Mouse (Mus musculus) heart, adult 2 months (tissue): ENCODE data around the gene H1fx. TPM values are rescaled to one million over a fixed set of nuclear protein-coding genes. Genes with fewer than 3 reads are reported as not detected.

Experiments used
- DNase-seq, 2 experiments: peaks; one replicate each; pipeline ENCODE4 v3.0.0; 2021
- H3K27ac ChIP-seq: fragments of 200-600 bp; 2 replicates; pipeline ENCODE4 v1.8.1; 2022
- H3K27me3 ChIP-seq: fragments of 200-500 bp; 2 replicates; pipeline ENCODE4 v1.6.1; 2012; ENCODE audit warnings: mild to moderate bottlenecking, low read length, inconsistent platforms, mixed read lengths; ENCODE audit not compliant: control insufficient read depth, insufficient read depth
- H3K36me3 ChIP-seq: fragments of 200-500 bp; 2 replicates; pipeline ENCODE4 v1.6.1; 2012; ENCODE audit warnings: low read length, inconsistent platforms; ENCODE audit not compliant: control insufficient read depth, insufficient read depth
- H3K4me1 ChIP-seq: fragments of 200-500 bp; 2 replicates; pipeline ENCODE4 v1.6.1; 2011; ENCODE audit warnings: low read length; ENCODE audit not compliant: control insufficient read depth, insufficient read depth
- H3K4me3 ChIP-seq: fragments of 200-600 bp; 2 replicates; pipeline ENCODE4 v1.8.1; 2022
- H3K79me2 ChIP-seq: fragments of 200-500 bp; replicated peaks from 2 replicates; pipeline ENCODE4 v1.6.1; 2012; ENCODE audit warnings: mild to moderate bottlenecking, inconsistent platforms, low read length, moderate library complexity, mixed read lengths; ENCODE audit not compliant: control insufficient read depth, insufficient read depth
- H3K9ac ChIP-seq: fragments of 200-500 bp; 2 replicates; pipeline ENCODE4 v1.6.1; 2012; ENCODE audit warnings: low read depth, mild to moderate bottlenecking, control low read depth, inconsistent platforms, low read length, mixed read lengths
- CTCF ChIP-seq: fragments of 200-600 bp; IDR thresholded peaks from 2 replicates; pipeline ENCODE4 v1.8.1; 2022; ENCODE audit warnings: antibody characterized with exemption, mild to moderate bottlenecking, moderate library complexity
- EP300 ChIP-seq: fragments of 200-500 bp; IDR thresholded peaks from 2 replicates; pipeline ENCODE4 v1.6.1; 2011; ENCODE audit warnings: low read depth, low read length, control low read depth; ENCODE audit not compliant: insufficient read depth
- POLR2A ChIP-seq: fragments of 200-500 bp; IDR thresholded peaks from 2 replicates; pipeline ENCODE4 v1.6.1; 2011; ENCODE audit warnings: mild to moderate bottlenecking, low read depth, low read length, control low read depth; ENCODE audit not compliant: insufficient read depth
- WGBS: fragments of 180-500 bp; shearing (Covaris S2); methylation state at CpG from one replicate; pipeline ENCODE4 v1.1.7; 2018; 5-methylcytosine and 5-hydroxymethylcytosine counted together
- intact Hi-C: fragments of 180-260 bp; cut with DNase I; formaldehyde crosslinking; loops from one replicate; pipeline ENCODE4 v1.15.1; 2025
- polyA plus RNA-seq: library from polyadenylated mRNA; depleted of rRNA; stranded (reverse); fragments of >200 nt; gene quantifications from 2 replicates; pipeline ENCODE4 v1.2.3, GENCODE M21; 2012
- total RNA-seq, 2 experiments: library from RNA; stranded (reverse); gene quantifications; 2 replicates each; pipeline ENCODE4 v1.2.3; 2021

H1fx gene
- total and polyA plus RNA-seq, 3 experiments = 1.4 to 1.7 (median 1.5) TPM

- no peaks in the 10 kb centered on the region for H3K27me3 ChIP-seq
- no peak overlapping the region for H3K4me3 ChIP-seq
- no peaks in the 10 kb centered on the region; the same call in 1 of the 2 replicates for H3K4me1 ChIP-seq
- H3K36me3 ChIP-seq = no peaks in the 10 kb centered on the region
- TF ChIP-seq EP300 (no peak), POLR2A (no peak), CTCF (no peak)
- no peaks in the 10 kb centered on the region for H3K79me2 ChIP-seq
- intact Hi-C loops = loop anchor here (1.0 to 5.0 kb wide), 2 partner anchors 111 to 234 kb away; partner anchors contain the start of gene Copg1
- H3K27ac ChIP-seq = no peak overlapping the region
- no peak overlapping the region for H3K9ac ChIP-seq
- WGBS = 80% methylated on average over 4 of the region's 4 CpGs
- no peak for DNase-seq
Observed at GRCm38 (mm10) chr6:87998358-87998757, 16.9 kb upstream of the H1fx start.

- TF ChIP-seq POLR2A = no peak
- TF ChIP-seq EP300 = 0 out of 2 replicates have a peak, but pooled peaks have one; percentile 45
- peak; percentile 88 for TF ChIP-seq CTCF
- intact Hi-C loops = loop anchor here (1.0 to 5.0 kb wide), 2 partner anchors 110 to 233 kb away; partner anchors contain the start of gene Copg1
- peak; percentile 73 to 83 for DNase-seq
Observed at GRCm38 (mm10) chr6:87997706-87998265, 16.3 kb upstream of the H1fx start.

GRCm38 (mm10) chr6:87996606-87997005, 15.2 kb upstream of the H1fx start:
- Histone ChIP-seq H3K9ac (no peak overlapping the region), H3K4me3 (no peak overlapping the region), H3K27me3 (no peaks in the 10 kb centered on the region), H3K79me2 (no peaks in the 10 kb centered on the region), H3K4me1 (no peaks in the 10 kb centered on the region; the same call in 1 of the 2 replicates), H3K27ac (no peak overlapping the region), H3K36me3 (no peaks in the 10 kb centered on the region)
- no peak for DNase-seq
- intact Hi-C loops = loop anchor here (5.0 kb wide), 1 partner anchor 109 kb away; the partner anchor contains the start of gene Copg1
- 70% methylated on average over 9 of the region's 9 CpGs for WGBS
- TF ChIP-seq CTCF (no peak), POLR2A (no peak), EP300 (no peak)

More at GRCm38 (mm10) chr6:87997706-87998265, 16.3 kb upstream of the H1fx start:
- WGBS = 62% methylated on average over 7 of the region's 7 CpGs
- Histone ChIP-seq H3K9ac (no peak overlapping the region), H3K27me3 (no peaks in the 10 kb centered on the region), H3K4me1 (no peaks in the 10 kb centered on the region; the same call in 1 of the 2 replicates), H3K36me3 (no peaks in the 10 kb centered on the region), H3K79me2 (no peaks in the 10 kb centered on the region), H3K27ac (no peak overlapping the region), H3K4me3 (no peak overlapping the region)

- no peaks in the 10 kb centered on the region for H3K36me3 ChIP-seq
- intact Hi-C loops = loop anchor here (5.0 kb wide), 1 partner anchor 108 kb away; the partner anchor contains the start of gene Copg1
- H3K4me3 ChIP-seq = no peak overlapping the region
- H3K79me2 ChIP-seq = no peaks in the 10 kb centered on the region
- 40% methylated on average over 4 of the region's 4 CpGs for WGBS
- no peaks in the 10 kb centered on the region for H3K27me3 ChIP-seq
- no peak overlapping the region for H3K9ac ChIP-seq
- H3K27ac ChIP-seq = no peak overlapping the region
- H3K4me1 ChIP-seq = no peaks in the 10 kb centered on the region; the same call in 1 of the 2 replicates
- no peak for TF ChIP-seq CTCF
- no peak for TF ChIP-seq POLR2A
- TF ChIP-seq EP300 = no peak
- DNase-seq = no peak
Observed at GRCm38 (mm10) chr6:87995519-87995918, 14.1 kb upstream of the H1fx start.

GRCm38 (mm10) chr6:87993790-87994571, 12.5 kb upstream of the H1fx start:
- Histone ChIP-seq H3K9ac (no peak overlapping the region), H3K4me3 (no peak overlapping the region), H3K27me3 (no peaks in the 10 kb centered on the region), H3K36me3 (no peaks in the 10 kb centered on the region), H3K4me1 (no peaks in the 10 kb centered on the region; the same call in 1 of the 2 replicates), H3K79me2 (no peaks in the 10 kb centered on the region), H3K27ac (no peak overlapping the region)
- DNase-seq = no peak
- 30% methylated on average over 18 of the region's 18 CpGs for WGBS
- intact Hi-C loops = no loop called here
- TF ChIP-seq POLR2A (no peak), EP300 (no peak), CTCF (no peak)

- WGBS = 48% methylated on average over 6 of the region's 6 CpGs
- Histone ChIP-seq H3K4me3 (no peak overlapping the region), H3K27ac (no peak overlapping the region), H3K9ac (no peak overlapping the region), H3K4me1 (no peaks in the 10 kb centered on the region; the same call in 1 of the 2 replicates), H3K79me2 (no peaks in the 10 kb centered on the region), H3K36me3 (no peaks in the 10 kb centered on the region), H3K27me3 (no peaks in the 10 kb centered on the region)
- intact Hi-C loops = no loop called here
- no peak for TF ChIP-seq POLR2A
- no peak for TF ChIP-seq CTCF
- TF ChIP-seq EP300 = no peak
- peak; percentile 56 to 67 for DNase-seq
Observed at GRCm38 (mm10) chr6:87992733-87993132, 11.3 kb upstream of the H1fx start.
